Mouse (Mus musculus) granulocyte monocyte progenitor cell, adult 5-6 weeks (primary cell): ENCODE data around the gene Acin1. TPM values are rescaled to one million over a fixed set of nuclear protein-coding genes. Genes with fewer than 3 reads are reported as not detected.
"Not testable (repeated sequence)": the region's sequence is repeated elsewhere in the genome, so short reads cannot be mapped to it uniquely, and the experiment has no call there.

ENCODE experiments used
- ATAC-seq: replicated peaks from 2 replicates; pipeline ENCODE4 v1.8.0; 2016; ENCODE audit warnings: mild to moderate bottlenecking, moderate TSS enrichment, inconsistent platforms; ENCODE audit not compliant: poor library complexity, severe bottlenecking
- total RNA-seq, 2 experiments: library from RNA; stranded (forward) in 1 of 2; stranded (reverse) in 1 of 2; fragments of 200-712, 200-1000 nt in 1 of 2; fragments of >200 nt in 1 of 2; fragmentation: Nextera tagmentation in 1 of 2; gene quantifications; 2 replicates each; pipeline ENCODE4 v1.2.3; 2014 to 2017

Acin1 gene
- total RNA-seq, 2 experiments from 2014 or later, result 198 to 236 TPM

DNA sequence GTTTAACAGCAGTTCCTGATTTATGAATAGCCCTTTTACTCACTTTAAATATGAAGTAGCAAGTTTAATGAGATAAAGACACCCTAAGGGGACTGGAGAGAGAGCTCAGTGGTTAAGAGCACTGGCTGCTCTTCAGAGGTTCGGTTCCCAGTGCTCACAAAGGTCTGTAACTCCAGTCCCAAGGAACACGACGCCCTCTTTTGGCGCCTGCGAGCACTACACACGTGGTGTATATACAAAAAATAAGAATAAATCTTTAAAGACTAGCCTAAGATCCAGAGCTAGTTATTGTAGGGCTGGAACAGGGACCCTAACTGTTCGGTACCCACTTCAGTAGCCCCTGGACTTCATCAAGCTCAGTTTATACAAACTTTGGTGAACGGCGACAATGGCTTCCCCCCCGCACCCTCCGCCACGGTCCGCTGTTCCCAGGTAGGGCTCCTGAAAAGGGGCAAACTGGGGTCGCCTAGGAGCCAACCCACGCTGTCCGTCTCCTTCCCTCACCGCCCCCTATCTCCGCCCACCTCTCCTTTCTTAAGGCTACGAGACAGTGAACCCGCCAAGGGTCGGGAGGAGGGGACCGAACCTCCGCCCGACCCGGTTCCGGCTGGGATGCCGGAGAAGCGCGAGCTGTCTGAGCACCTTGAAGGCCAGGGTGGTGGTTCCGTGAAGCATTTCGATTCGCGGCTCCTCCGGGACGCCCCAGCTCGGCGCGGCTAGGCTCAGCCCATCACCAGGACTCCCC, 69.4 kb downstream of the Acin1 start:
- ATAC-seq, result peak; percentile 52

DNA sequence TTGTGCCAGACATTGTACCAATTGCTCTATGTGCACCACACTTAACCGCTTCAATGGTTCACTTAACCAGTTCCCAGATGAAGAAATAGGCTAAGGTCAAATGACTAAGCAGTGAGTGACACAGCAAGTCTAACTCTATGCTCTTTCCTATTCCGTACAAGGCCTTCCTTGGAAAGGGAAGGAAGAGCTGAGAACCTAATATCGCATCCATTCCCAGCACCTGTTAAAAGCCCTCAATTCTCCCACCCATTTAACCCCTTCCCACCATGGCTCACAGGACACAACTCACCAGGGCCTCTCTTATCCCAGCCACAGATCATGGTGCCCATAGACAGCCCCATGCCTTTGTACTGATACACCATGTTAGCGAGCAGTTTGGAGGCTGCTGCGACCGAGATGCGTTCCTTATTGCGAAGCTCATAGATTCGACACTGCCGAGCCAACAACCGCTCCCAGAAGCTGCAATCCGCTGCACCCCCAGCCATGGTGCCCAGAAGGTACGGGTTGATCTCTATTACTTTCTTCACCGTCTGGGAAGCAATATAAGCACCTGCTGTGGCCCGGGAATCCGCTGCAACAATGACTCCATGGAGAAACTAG, 70.4 kb downstream of the Acin1 start:
- peak; percentile 36 for ATAC-seq

DNA sequence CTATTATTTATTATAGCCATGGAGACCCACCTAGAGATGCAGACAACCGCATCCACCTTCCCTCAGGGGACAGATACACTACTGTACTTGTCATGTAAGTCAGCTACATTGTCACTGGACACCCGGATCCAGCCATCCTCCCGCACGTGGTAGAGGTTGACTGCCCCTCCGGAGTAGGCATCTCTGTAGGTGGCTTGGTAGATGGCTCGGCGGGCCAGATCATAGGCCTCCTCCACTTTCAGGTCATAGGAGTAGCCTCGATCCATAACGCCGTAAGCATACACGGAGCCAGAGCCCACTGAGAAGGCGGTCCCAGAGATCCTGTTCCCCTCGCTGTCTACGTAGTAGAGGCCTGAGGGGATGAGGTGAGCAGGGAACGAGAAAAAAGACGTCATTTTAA, 72.6 kb downstream of the Acin1 start:
- ATAC-seq, result not testable (repeated sequence)

DNA sequence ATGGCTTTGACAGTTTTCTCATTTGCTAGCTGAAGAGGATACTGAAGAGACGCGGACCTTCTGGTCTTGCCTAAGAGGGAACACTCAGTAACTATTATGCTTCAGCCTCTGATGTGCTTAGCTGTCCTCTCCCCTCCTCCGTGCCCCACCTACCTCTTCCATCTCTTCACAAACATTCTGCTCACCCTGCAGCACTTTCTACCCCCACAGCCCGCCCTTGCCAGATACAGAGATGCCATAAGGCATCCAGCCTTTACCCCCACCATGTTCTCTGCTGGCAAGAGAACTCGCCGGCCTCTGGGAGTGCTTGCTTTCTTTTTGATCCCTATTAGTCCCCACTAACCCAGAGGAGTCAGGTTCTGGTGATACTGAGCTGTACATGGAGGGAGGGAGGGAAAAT, 76.1 kb downstream of the Acin1 start:
- ATAC-seq, result no peak

DNA sequence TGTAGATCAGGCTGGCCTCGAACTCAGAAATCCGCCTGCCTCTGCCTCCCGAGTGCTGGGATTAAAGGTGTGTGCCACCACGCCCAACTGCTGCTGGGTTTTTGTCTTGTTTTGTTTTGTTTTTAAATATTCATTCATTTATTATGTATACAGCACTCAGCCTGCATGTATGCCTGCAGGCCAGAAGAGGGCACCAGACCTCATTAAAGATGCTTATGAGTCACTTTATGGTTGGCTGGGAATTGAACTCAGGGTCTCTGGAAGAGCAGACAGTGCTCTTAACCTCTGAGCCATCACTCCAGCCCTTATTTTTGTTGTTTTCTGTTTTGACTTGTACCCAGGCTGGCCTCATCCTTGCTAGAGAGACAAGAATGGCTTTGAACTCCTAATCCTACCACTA, 76.8 kb downstream of the Acin1 start:
- no peak for ATAC-seq

DNA sequence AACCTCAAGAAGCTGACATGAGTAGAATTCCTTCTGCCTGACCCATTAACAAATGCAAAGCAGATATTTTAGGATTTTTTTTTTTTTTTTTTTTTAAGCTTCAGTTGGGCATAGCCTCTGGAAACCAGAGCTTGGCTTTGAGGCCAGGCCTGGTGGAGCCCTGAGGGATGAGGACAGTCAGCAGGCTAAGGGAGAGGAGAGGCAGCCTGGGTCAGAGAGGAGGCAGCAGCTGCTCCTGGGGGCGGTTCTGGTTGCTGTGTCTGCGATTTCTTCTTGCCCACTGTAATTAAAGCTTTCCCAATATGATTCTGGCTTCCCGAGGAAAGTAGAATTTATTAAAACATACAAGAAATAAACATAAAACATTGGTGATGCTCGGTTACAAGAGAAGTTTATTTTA, 77.5 kb downstream of the Acin1 start:
- ATAC-seq, result no peak

DNA sequence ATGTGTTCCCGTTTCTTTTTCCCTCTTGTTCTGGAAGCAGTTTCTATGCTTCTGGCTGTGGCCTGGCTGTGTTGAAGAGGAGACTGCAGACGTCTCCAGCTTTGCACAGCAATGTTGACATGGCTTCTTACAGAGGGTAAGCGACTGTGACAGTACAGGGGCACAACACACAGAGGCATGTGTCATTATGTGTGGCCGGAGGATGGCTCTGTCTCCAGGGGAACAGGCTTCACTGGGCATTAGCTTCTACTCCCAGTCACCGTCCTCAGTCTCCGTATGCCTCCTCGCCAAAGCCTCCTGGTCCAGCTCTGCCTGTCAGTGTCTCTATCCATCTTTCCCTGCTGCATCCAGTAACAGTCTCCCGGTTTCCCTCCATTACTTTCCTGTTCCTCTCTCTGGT, 79.5 kb downstream of the Acin1 start:
- ATAC-seq, result no peak

DNA sequence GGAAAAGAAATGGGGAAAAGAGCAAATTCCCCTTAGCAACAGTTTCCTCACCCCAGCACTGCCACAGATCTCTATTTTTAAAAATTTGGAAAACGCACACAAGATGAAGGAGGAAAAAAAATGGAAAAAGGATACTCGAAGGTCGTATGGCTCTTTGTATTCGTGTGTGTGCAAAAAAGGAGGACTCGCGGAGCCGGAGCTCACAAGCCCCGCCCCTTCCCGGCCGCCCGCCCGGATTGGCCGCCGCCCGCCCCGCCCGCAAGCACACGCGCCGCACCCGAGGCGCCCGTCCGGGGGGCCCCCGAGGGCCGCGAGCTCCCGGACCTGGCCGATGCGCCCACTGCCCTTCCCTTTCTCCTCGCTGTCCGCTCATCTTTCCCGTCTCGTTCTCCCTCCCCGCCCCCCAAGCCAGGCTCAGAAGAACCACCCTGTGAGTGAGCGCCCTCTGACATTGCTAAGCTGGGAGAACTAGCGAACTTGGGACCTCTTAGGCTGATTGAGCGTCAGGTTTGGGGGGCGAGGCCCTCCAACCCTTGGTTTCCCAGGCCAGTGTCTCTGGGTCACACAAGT, 80.9 kb downstream of the Acin1 start, which contains the start of gene 4931414P19Rik:
Gene 4931414P19Rik, minus strand, starts transcription at position 242 of the 570 bp plus-strand sequence.
- peak; percentile 61 for ATAC-seq

DNA sequence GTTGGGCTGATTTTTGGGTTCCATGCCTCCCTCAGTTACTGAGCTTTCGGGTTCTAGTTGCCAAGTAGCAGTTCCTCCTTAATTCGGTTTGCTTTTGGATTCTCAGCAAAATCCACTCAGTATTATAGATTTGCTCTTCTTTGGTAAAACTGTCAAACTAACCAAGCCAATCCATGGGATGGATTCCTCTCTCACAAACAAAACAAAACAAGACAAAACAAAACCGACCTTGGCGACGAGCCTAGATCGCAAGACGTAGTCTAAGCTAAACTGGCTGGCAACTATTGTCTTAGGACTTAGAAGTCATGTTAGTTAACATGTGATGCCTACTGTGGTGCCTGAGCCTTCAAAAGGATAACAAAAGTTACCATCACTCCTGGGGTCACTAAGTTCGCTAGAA, 83.0 kb downstream of the Acin1 start:
- ATAC-seq, result no peak

DNA sequence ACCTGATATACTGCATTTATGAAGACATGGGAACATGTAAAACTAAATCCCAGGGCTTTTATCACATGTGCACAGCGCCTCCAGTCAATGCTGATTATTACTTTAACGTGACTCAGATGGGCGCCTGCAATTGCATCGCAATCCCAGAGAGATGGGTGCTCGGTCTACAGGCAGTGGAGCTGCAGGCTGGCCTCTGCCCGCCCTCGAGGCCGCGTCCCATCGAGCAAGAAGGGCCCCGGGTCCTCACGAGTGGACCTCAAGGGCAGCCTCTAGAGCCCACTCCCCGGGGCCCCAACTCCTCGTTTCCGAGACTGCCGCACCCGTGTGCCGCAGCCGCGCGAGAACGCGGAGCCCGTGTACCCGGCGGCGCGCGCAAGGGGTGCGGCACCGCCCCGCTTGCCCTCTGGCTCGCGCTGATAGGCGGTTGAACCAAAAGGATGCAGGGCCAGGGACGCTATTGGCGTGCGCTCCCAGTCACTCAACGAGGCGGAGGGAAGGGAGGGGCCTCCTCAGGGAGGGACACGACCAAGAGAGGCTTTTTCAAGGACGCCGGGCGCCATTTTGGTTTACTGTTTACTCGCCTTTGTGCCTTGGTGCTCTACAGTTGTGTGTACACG, 83.6 kb downstream of the Acin1 start:
- ATAC-seq, result peak; percentile 99

DNA sequence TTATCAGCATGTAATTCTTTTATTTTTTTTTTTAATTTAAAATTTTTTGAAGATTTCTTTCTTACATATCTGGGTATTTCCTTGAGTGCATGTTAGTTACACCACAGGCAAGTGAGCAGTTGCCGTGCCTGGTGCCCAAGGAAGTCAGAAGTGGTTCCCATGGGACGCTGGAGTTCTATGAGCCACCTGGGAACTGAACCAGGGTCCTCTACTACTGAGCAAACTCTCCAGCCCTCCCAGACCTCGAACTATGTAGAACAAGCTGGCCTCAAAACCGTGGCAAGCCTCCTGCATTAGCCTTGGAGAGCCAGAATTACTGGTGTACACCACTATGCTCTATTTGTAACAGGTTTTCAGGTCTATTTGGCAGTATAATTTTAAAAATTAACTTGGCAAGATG, 84.1 kb downstream of the Acin1 start:
- no peak for ATAC-seq

DNA sequence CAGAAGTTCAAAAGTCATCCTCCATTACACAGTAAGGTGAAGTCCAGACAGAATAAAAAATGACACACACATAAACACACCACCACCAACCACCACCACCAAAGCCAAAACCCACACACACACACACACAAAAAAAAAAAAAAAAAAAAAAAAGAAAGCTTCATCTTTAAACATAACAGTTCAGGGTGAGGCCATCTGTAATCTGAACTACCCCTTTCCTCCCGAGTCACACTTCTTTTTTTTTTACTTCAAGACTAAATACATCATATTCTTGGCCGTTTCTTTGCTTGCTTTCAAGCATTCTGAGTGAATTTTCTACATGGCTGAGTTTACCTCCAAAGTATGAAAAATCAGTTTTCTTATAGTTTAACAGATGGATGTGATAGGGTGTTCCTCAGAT, 85.1 kb downstream of the Acin1 start:
- no peak for ATAC-seq

DNA sequence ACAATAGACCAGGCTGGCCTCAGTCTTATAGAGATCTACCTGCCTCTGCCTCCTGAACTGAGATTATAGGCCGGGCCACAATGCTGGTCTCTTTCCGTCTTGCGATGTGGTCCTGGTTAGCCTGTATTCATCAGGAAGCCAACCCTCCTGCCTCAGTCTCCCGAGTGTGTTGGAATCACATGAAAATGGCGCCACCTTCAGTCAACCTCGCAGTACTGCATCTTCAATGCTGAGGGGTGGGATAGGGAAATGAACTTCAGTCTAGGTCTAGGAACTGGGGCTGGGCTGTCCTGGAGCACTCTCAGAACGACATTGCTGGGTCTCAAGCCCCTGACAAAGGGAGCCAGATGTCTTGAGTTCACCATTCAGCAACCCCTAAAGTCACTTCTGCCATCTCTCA, 89.6 kb downstream of the Acin1 start:
- peak; percentile 48; the same call in 1 of the 2 replicates for ATAC-seq

DNA sequence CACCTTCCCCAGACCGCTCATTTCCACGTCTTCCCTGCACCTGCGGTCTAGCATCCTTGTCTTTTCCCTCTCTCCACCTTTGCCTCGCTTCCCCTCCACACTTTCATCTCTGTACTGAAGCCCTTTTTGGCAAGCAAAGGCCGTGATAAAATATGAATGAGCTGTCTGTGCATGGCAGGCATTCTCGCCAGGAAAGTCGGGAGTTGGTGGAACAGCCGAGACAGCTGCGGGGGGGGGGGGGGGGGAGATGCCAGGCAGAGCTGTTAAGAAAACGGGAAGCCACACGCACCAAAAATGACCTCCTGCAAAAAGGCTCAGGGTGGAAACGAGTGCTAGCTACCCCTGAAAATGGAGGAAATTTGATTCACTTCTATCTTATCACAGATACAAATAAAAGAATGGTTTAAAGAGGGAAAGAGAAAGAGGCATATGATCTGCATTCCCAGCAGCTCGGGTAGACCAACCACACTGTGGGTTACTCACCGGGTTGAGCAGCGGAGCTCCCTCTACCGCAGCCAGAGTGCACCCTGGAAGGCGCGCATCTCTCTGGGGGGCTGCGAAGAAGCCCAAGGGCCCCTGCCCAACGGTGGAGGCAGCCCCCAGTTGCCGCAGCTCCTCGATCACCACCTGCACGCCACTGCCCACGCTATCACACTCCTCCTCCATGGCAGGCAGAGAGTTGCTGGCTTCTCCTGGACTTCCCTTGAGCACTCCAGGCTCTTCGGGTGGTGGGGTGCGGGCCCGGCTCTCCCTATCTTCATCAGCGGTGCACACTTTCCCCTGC, 91.9 kb downstream of the Acin1 start:
- ATAC-seq, result no peak

DNA sequence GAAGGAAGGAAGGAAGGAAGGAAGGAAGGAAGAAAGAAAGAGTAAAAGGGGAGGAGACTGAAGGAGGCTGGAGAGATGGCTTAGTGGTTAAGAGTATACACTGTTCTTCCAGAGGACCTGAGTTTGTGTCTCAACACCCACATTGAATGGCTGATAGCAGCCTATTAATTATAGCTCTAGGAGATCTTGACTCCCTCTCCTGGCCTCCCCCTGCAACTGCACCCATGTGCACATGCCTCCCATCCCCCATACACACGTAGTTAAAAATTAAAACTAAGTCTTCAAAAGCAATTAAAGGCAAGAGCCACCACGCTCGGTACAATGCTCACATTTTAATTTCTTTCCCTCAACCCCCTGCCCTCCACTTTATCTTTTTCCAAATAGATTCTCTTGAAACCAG, 92.7 kb downstream of the Acin1 start:
- ATAC-seq, result no peak

DNA sequence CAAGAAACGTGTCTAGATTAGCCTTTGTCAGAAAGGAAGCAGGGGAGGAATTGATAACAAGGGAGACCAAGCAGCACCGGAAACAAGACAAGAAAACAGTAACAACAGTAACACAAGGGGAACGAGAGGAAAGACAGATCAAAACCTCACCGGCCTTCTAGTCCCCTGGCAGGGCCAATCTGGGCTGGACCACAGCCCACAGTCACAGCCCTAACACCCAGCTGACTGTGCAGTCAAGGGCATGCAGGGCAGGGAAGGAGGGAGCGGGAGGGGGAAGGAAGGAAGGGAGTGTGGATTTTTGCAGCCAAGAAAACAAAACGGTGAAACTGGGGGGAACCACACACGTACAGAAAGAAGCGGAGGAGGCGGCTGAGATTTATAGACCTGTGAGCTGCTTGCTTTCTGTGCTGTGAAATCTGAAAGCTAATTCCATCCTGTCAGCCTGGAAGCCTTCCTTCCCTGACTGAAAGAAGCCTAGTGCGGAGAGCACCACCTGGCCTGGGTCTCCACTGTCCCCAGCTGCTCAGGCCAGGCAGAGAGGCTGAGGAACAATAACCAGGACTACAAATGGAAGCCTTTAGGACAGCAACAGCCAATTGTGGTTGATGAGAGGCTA, 94.3 kb downstream of the Acin1 start:
- ATAC-seq, result no peak
